Mouse (Mus musculus) forebrain, postnatal 0 days (tissue): Measurements from ENCODE around the gene Inhbe. TPM values are rescaled to one million over a fixed set of nuclear protein-coding genes. Genes with fewer than 3 reads are reported as not detected.

Experiments used
- ATAC-seq: fragments of 200-750 bp; cut with Nextera tagmentation; 2 replicates; pipeline ENCODE4 v1.8.0; 2017; ENCODE audit warnings: mild to moderate bottlenecking, moderate library complexity
- DNase-seq: peaks from one replicate; pipeline ENCODE4 v3.0.0-alpha.2; 2015
- H3K27ac ChIP-seq: fragments of 300-500 bp; sonication (generic); 2 replicates; pipeline ENCODE4 v1.5.1; 2014; ENCODE audit warnings: low read depth, mild to moderate bottlenecking, antibody characterized with exemption, low read length, moderate library complexity, mixed read lengths
- H3K27me3 ChIP-seq: fragments of 300-500 bp; sonication (generic); 2 replicates; pipeline ENCODE4 v1.6.1; 2014; ENCODE audit warnings: mild to moderate bottlenecking, low read length, mixed read lengths; ENCODE audit not compliant: insufficient read depth
- H3K36me3 ChIP-seq: fragments of 300-500 bp; sonication (generic); 2 replicates; pipeline ENCODE4 v1.6.1; 2014; ENCODE audit warnings: mild to moderate bottlenecking, moderate library complexity; ENCODE audit not compliant: insufficient read depth
- H3K4me1 ChIP-seq: fragments of 300-500 bp; sonication (generic); 2 replicates; pipeline ENCODE4 v1.6.1; 2014; ENCODE audit warnings: antibody characterized with exemption; ENCODE audit not compliant: insufficient read depth
- H3K4me2 ChIP-seq: fragments of 300-500 bp; sonication (generic); 2 replicates; pipeline ENCODE4 v1.6.1; 2014; ENCODE audit warnings: low read depth, mild to moderate bottlenecking, moderate library complexity
- H3K4me3 ChIP-seq: fragments of 300-500 bp; sonication (generic); 2 replicates; pipeline ENCODE4 v1.5.1; 2014; ENCODE audit warnings: low read depth, low read length, mixed read lengths
- H3K9ac ChIP-seq: fragments of 300-500 bp; sonication (generic); 2 replicates; pipeline ENCODE4 v1.6.1; 2014; ENCODE audit warnings: mild to moderate bottlenecking
- H3K9me3 ChIP-seq: fragments of 300-500 bp; sonication (generic); 2 replicates; pipeline ENCODE4 v1.6.1; 2016; ENCODE audit warnings: low read length
- CTCF ChIP-seq: sonication (generic); IDR thresholded peaks from 2 replicates; pipeline ENCODE4 v1.5.1; 2016; ENCODE audit warnings: antibody characterized with exemption, control low read depth, low read depth
- WGBS: fragments of 180-500 bp; shearing (Covaris S2); extraction: QIAGEN DNeasy Blood & Tissue Kit; methylation state at CpG from one replicate; pipeline ENCODE4 v1.1.7; 2014; 5-methylcytosine and 5-hydroxymethylcytosine counted together
- polyA plus RNA-seq: library from polyadenylated mRNA; unstranded; fragments of >200 nt; fragmentation: Nextera tagmentation; extraction: Ambion mirVana; gene quantifications from 2 replicates; pipeline ENCODE4 v1.2.1, GENCODE M21; 2015
- total RNA-seq: library from RNA; depleted of rRNA; stranded (reverse); fragments of >200 nt; gene quantifications from 2 replicates; pipeline ENCODE4 v1.2.3, GENCODE M21; 2014

The Inhbe gene
- total and polyA plus RNA-seq, 2 experiments from 2014 or later, result not detected

- Histone ChIP-seq H3K4me1 (peaks cover 7% of the 10 kb centered on the region), H3K9me3 (no peaks in the 10 kb centered on the region), H3K27ac (no peak overlapping the region), H3K36me3 (no peaks in the 10 kb centered on the region), H3K27me3 (peaks cover 11% of the 10 kb centered on the region), H3K4me2 (no peak overlapping the region), H3K4me3 (no peak overlapping the region), H3K9ac (no peak overlapping the region)
- WGBS, result 81% methylated on average over 3 of the region's 3 CpGs
- TF ChIP-seq CTCF, result no peak
- ATAC-seq (no peak), DNase-seq (no peak)
Observed at GRCm38 (mm10) chr10:127346173-127346572, 8.0 kb downstream of the Inhbe start.

- no peak for ATAC-seq
- Histone ChIP-seq H3K4me1 (peaks cover 13% of the 10 kb centered on the region), H3K27ac (no peak overlapping the region), H3K9me3 (no peaks in the 10 kb centered on the region), H3K27me3 (peaks cover 30% of the 10 kb centered on the region), H3K36me3 (no peaks in the 10 kb centered on the region), H3K9ac (no peak overlapping the region), H3K4me3 (no peak overlapping the region), H3K4me2 (no peak overlapping the region)
- WGBS, result 65% methylated on average over 3 of the region's 3 CpGs
- no peak for TF ChIP-seq CTCF
- no peak for DNase-seq
Observed at GRCm38 (mm10) chr10:127343029-127343428, 11.2 kb downstream of the Inhbe start.

- H3K4me1 ChIP-seq, result peaks cover 13% of the 10 kb centered on the region
- ATAC-seq (peak; percentile 61), DNase-seq (peak; percentile 87)
- H3K27me3 ChIP-seq, result peaks cover 30% of the 10 kb centered on the region
- peak within 1 kb of the TSS; percentile 53 for H3K4me2 ChIP-seq
- H3K4me3 ChIP-seq, result peak within 1 kb of the TSS; percentile 26
- TF ChIP-seq CTCF, result peak; percentile 89
- no peaks in the 10 kb centered on the region for H3K36me3 ChIP-seq
- H3K27ac ChIP-seq, result no peak within 1 kb of the TSS
- H3K9me3 ChIP-seq, result no peaks in the 10 kb centered on the region
- H3K9ac ChIP-seq, result no peak within 1 kb of the TSS
- 2% methylated on average over 29 of the region's 29 CpGs for WGBS
Observed at GRCm38 (mm10) chr10:127341891-127342639, 12.1 kb downstream of the Inhbe start, which contains the start of gene Gli1. Gene Gli1 (minus strand): TSS chr10:127341974.

- 2% methylated on average over 9 of the region's 11 CpGs for whole genome bisulfite sequencing
- ATAC-seq (no peak), DNase-seq (no peak)
- Histone ChIP-seq H3K27ac (no peak overlapping the region), H3K9me3 (no peaks in the 10 kb centered on the region), H3K4me3 (peak overlapping the region; percentile 26; the same call in 1 of the 2 replicates), H3K27me3 (peaks cover 30% of the 10 kb centered on the region), H3K9ac (no peak overlapping the region), H3K36me3 (no peaks in the 10 kb centered on the region), H3K4me1 (peaks cover 13% of the 10 kb centered on the region), H3K4me2 (peak overlapping the region; percentile 53)
- no peak for TF ChIP-seq CTCF
Observed at GRCm38 (mm10) chr10:127341360-127341690, 12.9 kb downstream of the Inhbe start.

GRCm38 (mm10) chr10:127340577-127341359 lies 13.4 kb downstream of the Inhbe start:
- TF ChIP-seq CTCF, result no peak
- no peak overlapping the region for H3K27ac ChIP-seq
- WGBS, result 3% methylated on average over 27 of the region's 27 CpGs
- peak overlapping the region; percentile 53 for H3K4me2 ChIP-seq
- H3K9ac ChIP-seq, result no peak overlapping the region
- peaks cover 30% of the 10 kb centered on the region for H3K27me3 ChIP-seq
- H3K4me3 ChIP-seq, result peak overlapping the region; percentile 28
- peak; percentile 22 for DNase-seq
- H3K36me3 ChIP-seq, result no peaks in the 10 kb centered on the region
- peaks cover 13% of the 10 kb centered on the region for H3K4me1 ChIP-seq
- no peak for ATAC-seq
- H3K9me3 ChIP-seq, result no peaks in the 10 kb centered on the region

- no peak for TF ChIP-seq CTCF
- H3K36me3 ChIP-seq, result no peaks in the 10 kb centered on the region
- DNase-seq (peak; percentile 39), ATAC-seq (peak; percentile 44)
- H3K27me3 ChIP-seq, result peaks cover 30% of the 10 kb centered on the region
- H3K4me3 ChIP-seq, result peak overlapping the region; percentile 28
- WGBS, result under 1% methylated on average over 41 of the region's 42 CpGs
- H3K4me2 ChIP-seq, result peak overlapping the region; percentile 53
- H3K9ac ChIP-seq, result no peak overlapping the region; the same call in 1 of the 2 replicates
- H3K4me1 ChIP-seq, result peaks cover 13% of the 10 kb centered on the region
- no peaks in the 10 kb centered on the region for H3K9me3 ChIP-seq
- H3K27ac ChIP-seq, result 0 out of 2 replicates have a peak overlapping the region, but pooled peaks have one; percentile 21
Observed at GRCm38 (mm10) chr10:127339683-127340576, 14.3 kb downstream of the Inhbe start.
